Mouse (Mus musculus) myocyte (in vitro differentiated cells): ENCODE data around the gene Noxo1. TPM values are rescaled to one million over a fixed set of nuclear protein-coding genes. Genes with fewer than 3 reads are reported as not detected.
A peak's percentile ranks its signal among the peaks of the same experiment; 100 is the strongest.

Source experiments
- H3K27me3 ChIP-seq: one replicate; pipeline ENCODE4 v1.6.1; 2011; ENCODE audit not compliant: control insufficient read depth, insufficient read depth, insufficient read length
- H3K36me3 ChIP-seq: one replicate; pipeline ENCODE4 v1.6.1; 2011; ENCODE audit not compliant: control insufficient read depth, insufficient read depth
- H3K4me2 ChIP-seq: one replicate; pipeline ENCODE4 v1.6.1; 2011; ENCODE audit warnings: low read depth, control low read depth
- H3K4me3 ChIP-seq: one replicate; pipeline ENCODE4 v1.5.1; 2011; ENCODE audit warnings: mild to moderate bottlenecking, control low read depth, moderate library complexity
- H3K79me2 ChIP-seq: one replicate; pipeline ENCODE4 v1.6.1; 2011; ENCODE audit not compliant: control insufficient read depth, insufficient read depth
- H3ac ChIP-seq: one replicate; pipeline ENCODE4 v1.6.1; 2011; ENCODE audit not compliant: control insufficient read depth, insufficient read length
- CEBPB ChIP-seq: IDR thresholded peaks from 2 replicates; pipeline ENCODE4 v1.6.1; 2011; ENCODE audit warnings: mild to moderate bottlenecking, moderate library complexity; ENCODE audit not compliant: poor library complexity, insufficient read depth, severe bottlenecking
- E2F4 ChIP-seq: IDR thresholded peaks from one replicate; pipeline ENCODE4 v1.6.1; 2011; ENCODE audit warnings: mild to moderate bottlenecking, control low read depth, moderate library complexity; ENCODE audit not compliant: insufficient read depth
- MAX ChIP-seq: IDR thresholded peaks from one replicate; pipeline ENCODE4 v1.6.1; 2011; ENCODE audit warnings: low read depth, mild to moderate bottlenecking, control low read depth
- MYOD1 ChIP-seq, 3 experiments: IDR thresholded peaks; one replicate each; pipeline ENCODE4 v1.6.1; 2011; ENCODE audit warnings: control low read depth in 2 of 3, low read depth in 2 of 3, mild to moderate bottlenecking in 2 of 3, moderate library complexity in 1 of 3; ENCODE audit not compliant: insufficient read length in 2 of 3, control insufficient read depth in 1 of 3
- MYOG ChIP-seq, 3 experiments: IDR thresholded peaks; one replicate each; pipeline ENCODE4 v1.6.1; 2011; ENCODE audit warnings: control low read depth in 2 of 3, low read depth in 2 of 3, mild to moderate bottlenecking in 2 of 3; ENCODE audit not compliant: insufficient read length in 2 of 3, control insufficient read depth in 1 of 3, insufficient read depth in 1 of 3
- POLR2A ChIP-seq: IDR thresholded peaks from one replicate; pipeline ENCODE4 v1.6.1; 2011; ENCODE audit warnings: low read depth, mild to moderate bottlenecking, control low read depth, moderate library complexity; ENCODE audit not compliant: insufficient read length
- POLR2AphosphoS2 ChIP-seq: IDR thresholded peaks from one replicate; pipeline ENCODE4 v1.6.1; 2011; ENCODE audit warnings: low read depth, control low read depth; ENCODE audit not compliant: insufficient read length
- REST ChIP-seq: IDR thresholded peaks from one replicate; pipeline ENCODE4 v1.6.1; 2011; ENCODE audit warnings: mild to moderate bottlenecking, control low read depth, moderate library complexity; ENCODE audit not compliant: insufficient read depth, insufficient read length
- SRF ChIP-seq: IDR thresholded peaks from one replicate; pipeline ENCODE4 v1.6.1; 2011; ENCODE audit warnings: low read depth; ENCODE audit not compliant: control insufficient read depth, insufficient read length
- TCF12 ChIP-seq: IDR thresholded peaks from one replicate; pipeline ENCODE4 v1.6.1; 2011; ENCODE audit warnings: mild to moderate bottlenecking, control low read depth; ENCODE audit not compliant: poor library complexity, insufficient read depth, severe bottlenecking
- TCF3 ChIP-seq: IDR thresholded peaks from one replicate; pipeline ENCODE4 v1.6.1; 2011; ENCODE audit warnings: low read depth, control low read depth; ENCODE audit not compliant: insufficient read length
- USF1 ChIP-seq: IDR thresholded peaks from one replicate; pipeline ENCODE4 v1.6.1; 2011; ENCODE audit warnings: low read depth, mild to moderate bottlenecking, control low read depth, moderate library complexity
- polyA plus RNA-seq: library from polyadenylated mRNA; unstranded; fragments of >200 nt; fragmentation: generic; extraction: Trizol; gene quantifications from one replicate; pipeline ENCODE4 v1.2.1, GENCODE M21; 2012; ENCODE audit warnings: missing spikeins

Noxo1 gene
- polyA plus RNA-seq, 1 experiment, result 0.54 TPM

- Histone ChIP-seq H3K79me2 (no peaks in the 10 kb centered on the region), H3K4me3 (no peak overlapping the region), H3ac (no peak overlapping the region), H3K36me3 (no peaks in the 10 kb centered on the region), H3K27me3 (no peaks in the 10 kb centered on the region), H3K4me2 (no peak overlapping the region)
- TF ChIP-seq MYOD1 (IDR thresholded peaks at IDR 0.05; ENCODE audit: control insufficient read depth in 1 of 3, insufficient read length in 2 of 3, low read depth in 2 of 3) (no peak), SRF (no peak), TCF3 (no peak), POLR2A (no peak), CEBPB (no peak), POLR2AphosphoS2 (no peak), TCF12 (no peak), E2F4 (no peak), REST (no peak), MAX (no peak), MYOG (IDR thresholded peaks at IDR 0.05; ENCODE audit: control insufficient read depth in 1 of 3, insufficient read depth in 1 of 3, insufficient read length in 2 of 3, low read depth in 2 of 3) (no peak), USF1 (no peak)
Observed at GRCm38 (mm10) chr17:24744381-24744780, 48.3 kb downstream of the Noxo1 start.

- TF ChIP-seq MAX (no peak), MYOD1 (IDR thresholded peaks at IDR 0.05; ENCODE audit: control insufficient read depth in 1 of 3, insufficient read length in 2 of 3, low read depth in 2 of 3) (peak in 1 of 3 experiments; percentile 40)
- H3K4me2 ChIP-seq, result no peak overlapping the region
- H3K79me2 ChIP-seq, result no peaks in the 10 kb centered on the region
- H3K4me3 ChIP-seq, result no peak overlapping the region
- H3ac ChIP-seq, result no peak overlapping the region
- H3K27me3 ChIP-seq, result no peaks in the 10 kb centered on the region
- H3K36me3 ChIP-seq, result no peaks in the 10 kb centered on the region
Observed at GRCm38 (mm10) chr17:24745526-24746497, 49.8 kb downstream of the Noxo1 start.

GRCm38 (mm10) chr17:24746986-24747385 is 51.0 kb downstream of the Noxo1 start:
- no peaks in the 10 kb centered on the region for H3K36me3 ChIP-seq
- H3K4me2 ChIP-seq, result no peak overlapping the region
- H3K79me2 ChIP-seq, result no peaks in the 10 kb centered on the region
- no peak for TF ChIP-seq POLR2AphosphoS2
- TF ChIP-seq TCF3, result no peak
- TF ChIP-seq MYOD1 (IDR thresholded peaks at IDR 0.05; ENCODE audit: control insufficient read depth in 1 of 3, insufficient read length in 2 of 3, low read depth in 2 of 3), result no peak
- TF ChIP-seq SRF, result no peak
- no peak for TF ChIP-seq POLR2A
- TF ChIP-seq REST, result no peak
- no peak for TF ChIP-seq MYOG (IDR thresholded peaks at IDR 0.05; ENCODE audit: control insufficient read depth in 1 of 3, insufficient read depth in 1 of 3, insufficient read length in 2 of 3, low read depth in 2 of 3)
- no peak for TF ChIP-seq TCF12
- no peak for TF ChIP-seq CEBPB
- TF ChIP-seq USF1, result no peak
- TF ChIP-seq MAX, result no peak
- TF ChIP-seq E2F4, result no peak
- no peak overlapping the region for H3ac ChIP-seq
- H3K27me3 ChIP-seq, result peaks cover 7% of the 10 kb centered on the region
- H3K4me3 ChIP-seq, result no peak overlapping the region

Other genes starting within 250 kb of the Noxo1 start
- 18.7 TPM for gene E4f1, start 225.9 kb upstream of the Noxo1 start, polyA plus RNA-seq
- gene Pgp, start 225.8 kb upstream of the Noxo1 start, polyA plus RNA-seq, result 53.7 TPM
- gene Bricd5, start 222.3 kb upstream of the Noxo1 start, polyA plus RNA-seq, result 0.53 TPM
- gene Mlst8, start 217.2 kb upstream of the Noxo1 start, polyA plus RNA-seq, result 16.5 TPM
- gene Caskin1, start 207.6 kb upstream of the Noxo1 start, polyA plus RNA-seq, result 0.16 TPM
- 112 TPM for gene Traf7, start 168.3 kb upstream of the Noxo1 start, polyA plus RNA-seq
- gene Rab26, start 162.0 kb upstream of the Noxo1 start, polyA plus RNA-seq, result 0.35 TPM
- gene Pkd1, start 146.4 kb upstream of the Noxo1 start, polyA plus RNA-seq, result 47.2 TPM
- 49.5 TPM for gene Tsc2, start 63.6 kb upstream of the Noxo1 start, polyA plus RNA-seq
- 20.2 TPM for gene Nthl1, start 63.6 kb upstream of the Noxo1 start, polyA plus RNA-seq
- gene Slc9a3r2, start 45.9 kb upstream of the Noxo1 start, polyA plus RNA-seq, result 19.1 TPM
- not detected for gene Npw, start 37.8 kb upstream of the Noxo1 start, polyA plus RNA-seq
- gene Zfp598, start 26.5 kb upstream of the Noxo1 start, polyA plus RNA-seq, result 49.7 TPM
- 0.29 TPM for gene Syngr3, start 6.3 kb upstream of the Noxo1 start, polyA plus RNA-seq
- 47.7 TPM for gene Gfer, start 78 bp upstream of the Noxo1 start, polyA plus RNA-seq
- gene Tbl3, start 11.4 kb downstream of the Noxo1 start, polyA plus RNA-seq, result 66.6 TPM
- 0.36 TPM for gene Rnf151, start 21.8 kb downstream of the Noxo1 start, polyA plus RNA-seq
- gene Rps2, start 21.9 kb downstream of the Noxo1 start, polyA plus RNA-seq, result 178 TPM
- gene Ndufb10, start 28.2 kb downstream of the Noxo1 start, polyA plus RNA-seq, result 547 TPM
- 1.7 TPM for gene Rpl3l, start 31.6 kb downstream of the Noxo1 start, polyA plus RNA-seq
- gene Msrb1, start 40.4 kb downstream of the Noxo1 start, polyA plus RNA-seq, result 73.9 TPM
- gene Hs3st6, start 56.8 kb downstream of the Noxo1 start, polyA plus RNA-seq, result not detected
- not detected for gene Meiob, start 108.1 kb downstream of the Noxo1 start, polyA plus RNA-seq
- gene Hagh, start 143.9 kb downstream of the Noxo1 start, polyA plus RNA-seq, result 58.3 TPM
- 9.5 TPM for gene Fahd1, start 154.1 kb downstream of the Noxo1 start, polyA plus RNA-seq
- gene Igfals, start 169.8 kb downstream of the Noxo1 start, polyA plus RNA-seq, result not detected
- gene Nubp2, start 190.1 kb downstream of the Noxo1 start, polyA plus RNA-seq, result 38.5 TPM
- 46.6 TPM for gene Spsb3, start 190.4 kb downstream of the Noxo1 start, polyA plus RNA-seq
- gene Eme2, start 198.9 kb downstream of the Noxo1 start, polyA plus RNA-seq, result 12.5 TPM
- gene Mrps34, start 198.9 kb downstream of the Noxo1 start, polyA plus RNA-seq, result 142 TPM
- gene Nme3, start 200.3 kb downstream of the Noxo1 start, polyA plus RNA-seq, result 23.7 TPM
- 47.6 TPM for gene Mapk8ip3, start 240.7 kb downstream of the Noxo1 start, polyA plus RNA-seq